Mouse (Mus musculus) duodenum, adult 2 months (tissue): ENCODE data around the gene Kpna2. TPM values are rescaled to one million over a fixed set of nuclear protein-coding genes. Genes with fewer than 3 reads are reported as not detected.

Experiments used
- polyA plus RNA-seq: library from polyadenylated mRNA; depleted of rRNA; stranded (reverse); fragments of >200 nt; gene quantifications from 2 replicates; pipeline ENCODE4 v1.2.3, GENCODE M21; 2012; ENCODE audit warnings: low replicate concordance; rRNA removed

Kpna2 gene
- polyA plus RNA-seq: 3.9 and 13.8 TPM in 2 replicates

DNA sequence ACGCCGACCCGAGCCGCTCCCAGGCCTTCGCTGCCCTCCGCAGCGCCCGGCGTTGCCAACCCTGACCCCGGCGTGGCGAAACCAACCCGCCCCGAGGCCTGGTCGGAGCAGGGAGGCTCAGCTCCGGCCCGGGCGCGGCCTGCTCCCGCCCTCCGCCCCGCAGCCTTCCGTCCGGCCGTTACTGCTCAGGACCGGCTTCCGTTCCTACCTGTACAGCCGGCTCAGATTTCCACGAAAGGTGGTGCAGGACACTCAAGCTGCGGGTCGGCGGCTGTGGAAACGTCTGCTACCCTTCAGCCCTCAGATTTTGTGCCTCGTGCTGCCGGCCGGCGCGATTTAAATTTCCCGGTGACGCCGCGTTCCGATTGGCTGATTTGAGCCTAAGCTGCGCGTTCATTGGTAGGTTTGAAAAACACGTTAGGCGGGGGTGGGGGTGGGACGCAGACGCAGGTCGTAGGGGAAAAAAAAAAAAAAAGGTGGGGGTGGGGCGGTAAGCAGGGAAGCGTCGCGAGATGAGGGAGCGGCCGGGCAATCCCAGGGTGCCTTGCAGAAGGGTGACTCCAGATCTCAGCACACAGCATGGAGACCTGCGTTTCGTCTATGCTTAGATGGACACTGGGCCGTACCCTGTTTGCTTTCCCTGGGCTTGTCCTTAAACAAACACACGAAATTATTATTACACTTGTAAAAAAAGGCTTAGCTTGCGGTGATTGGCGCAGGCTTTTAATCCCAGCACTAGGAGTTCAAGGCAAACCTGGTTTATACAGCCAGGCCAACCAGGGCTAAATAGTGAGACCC is at the start of gene Kpna2:
Gene Kpna2 (minus strand): TSS at position 391 of the 798 bp plus-strand sequence.

DNA sequence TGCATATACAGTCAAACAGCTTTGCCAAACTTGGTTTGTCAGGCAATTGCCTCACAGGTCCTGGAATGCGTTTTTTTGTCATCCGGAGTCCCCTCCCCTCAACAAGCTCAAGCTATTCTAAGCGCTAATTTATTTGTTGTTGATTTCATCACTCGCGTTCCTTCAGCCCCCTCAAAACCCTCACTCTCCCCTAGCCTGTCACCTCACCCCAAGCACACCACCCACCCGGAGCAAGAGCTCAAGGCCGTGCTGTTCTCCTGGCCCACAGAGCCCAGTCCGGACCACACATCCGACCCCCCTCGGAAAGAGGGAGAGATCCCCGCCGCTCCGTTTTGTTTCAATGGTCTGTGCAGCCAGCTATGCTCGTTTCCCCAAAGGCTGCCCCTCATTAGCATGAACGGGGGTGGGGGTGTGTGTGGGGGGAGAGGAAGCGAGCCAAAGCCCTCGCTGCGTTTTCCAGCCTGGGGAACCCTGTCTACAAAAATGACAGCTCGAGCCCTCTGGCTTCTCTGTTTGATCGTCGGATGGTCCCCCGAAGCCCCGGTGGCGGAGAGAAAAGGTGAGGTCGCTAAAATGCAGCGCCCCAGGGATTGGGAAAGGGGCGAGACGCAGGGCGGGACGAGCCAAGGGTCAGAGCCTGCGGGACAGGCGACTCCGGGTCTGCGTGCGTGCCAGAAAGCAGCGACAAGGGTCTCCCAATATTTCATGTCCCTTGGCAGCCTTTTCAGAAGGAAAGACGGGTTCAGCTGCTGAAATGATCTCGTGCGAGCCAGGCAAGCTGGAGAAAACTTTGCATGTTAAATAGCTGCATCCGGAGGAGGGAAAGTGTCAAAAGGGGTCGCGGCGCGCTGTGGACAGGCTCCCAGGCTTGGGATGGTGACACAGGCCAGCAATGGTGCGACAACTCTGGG is 26.3 kb upstream of the Kpna2 start, which contains the start of gene 1810010H24Rik:
Gene 1810010H24Rik (plus strand): TSS at position 271 of the 911 bp plus-strand sequence.

Other genes with a start within 250 kb of the Kpna2 start
- gene Pecam1, start 248.9 kb downstream of the Kpna2 start, polyA plus RNA-seq: 4.8 and 5.2 TPM in 2 replicates
- gene Milr1, start 248.3 kb downstream of the Kpna2 start, polyA plus RNA-seq: 0.33 and 0.36 TPM in 2 replicates
- gene Polg2, start 220.0 kb downstream of the Kpna2 start, polyA plus RNA-seq: 7.7 and 22.0 TPM in 2 replicates
- gene Ddx5, start 210.4 kb downstream of the Kpna2 start, polyA plus RNA-seq: 305 and 1,134 TPM in 2 replicates
- 0.47 TPM in 2 replicates for gene Cep95, start 210.3 kb downstream of the Kpna2 start, polyA plus RNA-seq
- 4.1 TPM in 2 replicates for gene Smurf2, start 78.8 kb downstream of the Kpna2 start, polyA plus RNA-seq
- gene 1810010H24Rik, start 26.1 kb upstream of the Kpna2 start, polyA plus RNA-seq: 1.9 and 4.5 TPM in 2 replicates
- gene Bptf, start 132.6 kb upstream of the Kpna2 start, polyA plus RNA-seq: 7.5 and 10.6 TPM in 2 replicates
- 0.95 and 0.99 TPM in 2 replicates for gene Nol11, start 189.8 kb upstream of the Kpna2 start, polyA plus RNA-seq